Comparison of ENCODE assay signal across 20 mouse cellular contexts in the genomic region with DNA sequence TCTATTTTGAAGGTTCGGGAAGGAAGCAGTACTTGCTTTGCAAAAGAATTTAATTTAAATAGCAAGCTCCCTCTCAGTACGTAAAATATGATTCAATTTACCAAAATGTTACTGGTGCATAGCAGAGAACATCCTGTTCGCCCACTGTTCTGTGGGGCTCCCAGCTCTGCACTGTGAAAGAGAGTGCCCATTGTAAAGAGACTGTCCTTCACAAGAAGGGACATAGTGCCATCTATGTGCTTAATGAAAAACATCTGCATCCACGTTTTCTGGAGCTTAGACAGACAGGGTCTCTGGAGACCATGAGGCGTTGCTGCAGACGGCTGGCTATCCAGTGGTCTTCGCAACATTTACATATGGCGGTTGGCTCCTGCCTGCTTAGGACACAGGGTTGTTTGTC.
DNase-seq lines count a peak whose midpoint lies in the region; ATAC-seq and TF ChIP-seq lines count a peak whose summit lies in the region.
"Had no signal": no experiment of that assay in that cellular context is flagged by ENCODE, and none has a peak within 500 bp of the region (broad histone marks: within the 10 kb centered on the region; RNA-seq: fewer than 3 reads in every experiment).

No protein-coding gene starts in this region.

- no peak overlapping the region for H3K4me3 ChIP-seq in hindbrain, embryonic 15.5 days
- no peak overlapping the region for H3K4me3 ChIP-seq in hindbrain, embryonic 13.5 days
- no peak overlapping the region for H3K4me3 ChIP-seq in midbrain, embryonic 12.5 days
- H3K4me3 ChIP-seq in midbrain, embryonic 16.5 days (ENCODE audit: low read depth, low read length), result no peak overlapping the region
- H3K4me3 ChIP-seq in cortical plate, adult 2 months (ENCODE audit: insufficient read depth, low read length), result no peak overlapping the region
- no peak overlapping the region for H3K4me3 ChIP-seq in stomach, postnatal 0 days (ENCODE audit: low read depth, low read length)
- H3K4me3 ChIP-seq: embryonic facial prominence, embryonic 13.5 days; forebrain, embryonic 12.5 days; limb, embryonic 12.5 days; midbrain, embryonic 15.5 days had no signal

- TF ChIP-seq EP300 in stomach, postnatal 0 days (optimal IDR thresholded peaks at IDR 0.05), result no peak

- 73% methylated on average over 8 of the region's 8 CpGs for WGBS in hindbrain, embryonic 15.5 days
- 66% methylated on average over 8 of the region's 8 CpGs for WGBS in hindbrain, embryonic 13.5 days
- WGBS in midbrain, embryonic 12.5 days, result 81% methylated on average over 8 of the region's 8 CpGs
- WGBS in midbrain, embryonic 16.5 days, result 68% methylated on average over 8 of the region's 8 CpGs
- 82% methylated on average over 8 of the region's 8 CpGs for WGBS in stomach, postnatal 0 days

- H3K27ac ChIP-seq in hindbrain, embryonic 15.5 days (replicated peaks), result no peak overlapping the region
- H3K27ac ChIP-seq in hindbrain, embryonic 13.5 days, result no peak overlapping the region
- H3K27ac ChIP-seq in midbrain, embryonic 12.5 days (replicated peaks), result no peak overlapping the region
- no peak overlapping the region for H3K27ac ChIP-seq in midbrain, embryonic 16.5 days (ENCODE audit: low read length)
- H3K27ac ChIP-seq in cortical plate, adult 2 months (ENCODE audit: insufficient read depth, low read length), result no peak overlapping the region
- H3K27ac ChIP-seq in stomach, postnatal 0 days (replicated peaks), result no peak overlapping the region
- H3K27ac ChIP-seq: embryonic facial prominence, embryonic 13.5 days; forebrain, embryonic 12.5 days; limb, embryonic 12.5 days; liver, embryonic 14.5 days; midbrain, embryonic 15.5 days had no signal

- no peaks in the 10 kb centered on the region for H3K36me3 ChIP-seq in hindbrain, embryonic 15.5 days
- no peaks in the 10 kb centered on the region for H3K36me3 ChIP-seq in hindbrain, embryonic 13.5 days
- H3K36me3 ChIP-seq in midbrain, embryonic 12.5 days, result no peaks in the 10 kb centered on the region
- H3K36me3 ChIP-seq in midbrain, embryonic 16.5 days (ENCODE audit: control insufficient read depth, insufficient read depth, low read length), result no peaks in the 10 kb centered on the region
- no peaks in the 10 kb centered on the region for H3K36me3 ChIP-seq in stomach, postnatal 0 days (ENCODE audit: control insufficient read depth, insufficient read depth, low read length)
- H3K36me3 ChIP-seq: embryonic facial prominence, embryonic 13.5 days; forebrain, embryonic 12.5 days; limb, embryonic 12.5 days; midbrain, embryonic 15.5 days had no signal

- peak; percentile 36; the same call in 1 of the 2 replicates for TF ChIP-seq CTCF in cortical plate, adult 2 months (IDR thresholded peaks at IDR 0.05; ENCODE audit: extremely low read depth, insufficient read depth, low read length)
- peak; percentile 40 for TF ChIP-seq CTCF in stomach, postnatal 0 days (IDR thresholded peaks at IDR 0.05; ENCODE audit: low read depth)

- H3K9ac ChIP-seq in hindbrain, embryonic 15.5 days, result no peak overlapping the region
- H3K9ac ChIP-seq in hindbrain, embryonic 13.5 days, result no peak overlapping the region
- no peak overlapping the region for H3K9ac ChIP-seq in midbrain, embryonic 12.5 days (replicated peaks)
- no peak overlapping the region for H3K9ac ChIP-seq in midbrain, embryonic 16.5 days (ENCODE audit: low read depth, low read length)
- no peak overlapping the region for H3K9ac ChIP-seq in stomach, postnatal 0 days (ENCODE audit: low read length)
- H3K9ac ChIP-seq: embryonic facial prominence, embryonic 13.5 days; forebrain, embryonic 12.5 days; limb, embryonic 12.5 days; liver, embryonic 14.5 days; midbrain, embryonic 15.5 days had no signal

- 0 out of 2 replicates have a peak, but pooled peaks have one; percentile 34 for ATAC-seq in hindbrain, embryonic 15.5 days (ENCODE audit: low FRiP score, low read depth)
- no peak for ATAC-seq in hindbrain, embryonic 13.5 days (ENCODE audit: low FRiP score)
- ATAC-seq in midbrain, embryonic 12.5 days (ENCODE audit: low FRiP score, low read depth), result 0 out of 2 replicates have a peak, but pooled peaks have one; percentile 10
- ATAC-seq in midbrain, embryonic 16.5 days, result no peak
- ATAC-seq in stomach, postnatal 0 days (ENCODE audit: low FRiP score, low TSS enrichment), result no peak
- ATAC-seq: midbrain, embryonic 15.5 days had no signal

- H3K4me1 ChIP-seq in hindbrain, embryonic 15.5 days (replicated peaks), result no peaks in the 10 kb centered on the region
- peaks cover 2% of the 10 kb centered on the region; the same call in 1 of the 2 replicates for H3K4me1 ChIP-seq in hindbrain, embryonic 13.5 days (replicated peaks)
- H3K4me1 ChIP-seq in midbrain, embryonic 12.5 days, result peaks cover 4% of the 10 kb centered on the region; the same call in 1 of the 2 replicates
- H3K4me1 ChIP-seq in midbrain, embryonic 16.5 days (ENCODE audit: control insufficient read depth, insufficient read depth, low read length), result no peaks in the 10 kb centered on the region
- H3K4me1 ChIP-seq in cortical plate, adult 2 months (ENCODE audit: control insufficient read depth, insufficient read depth, low read length), result peaks cover 5% of the 10 kb centered on the region; the same call in 1 of the 2 replicates
- no peaks in the 10 kb centered on the region for H3K4me1 ChIP-seq in stomach, postnatal 0 days (replicated peaks; ENCODE audit: control insufficient read depth, insufficient read depth)
- H3K4me1 ChIP-seq: midbrain, embryonic 15.5 days had no signal

- no peaks in the 10 kb centered on the region for H3K9me3 ChIP-seq in hindbrain, embryonic 15.5 days
- no peaks in the 10 kb centered on the region for H3K9me3 ChIP-seq in hindbrain, embryonic 13.5 days
- no peaks in the 10 kb centered on the region for H3K9me3 ChIP-seq in midbrain, embryonic 12.5 days
- no peaks in the 10 kb centered on the region for H3K9me3 ChIP-seq in midbrain, embryonic 16.5 days (replicated peaks; ENCODE audit: control insufficient read depth, low read length, poor library complexity, severe bottlenecking)
- H3K9me3 ChIP-seq in stomach, postnatal 0 days (ENCODE audit: control insufficient read depth, low read length), result no peaks in the 10 kb centered on the region
- H3K9me3 ChIP-seq: embryonic facial prominence, embryonic 13.5 days; forebrain, embryonic 12.5 days; limb, embryonic 12.5 days; midbrain, embryonic 15.5 days had no signal

- no peak overlapping the region for H3K4me2 ChIP-seq in hindbrain, embryonic 15.5 days
- no peak overlapping the region for H3K4me2 ChIP-seq in hindbrain, embryonic 13.5 days
- no peak overlapping the region for H3K4me2 ChIP-seq in midbrain, embryonic 12.5 days (replicated peaks)
- H3K4me2 ChIP-seq in midbrain, embryonic 16.5 days (ENCODE audit: low read length), result no peak overlapping the region
- H3K4me2 ChIP-seq in stomach, postnatal 0 days (replicated peaks; ENCODE audit: low read depth), result no peak overlapping the region
- H3K4me2 ChIP-seq: embryonic facial prominence, embryonic 13.5 days; forebrain, embryonic 12.5 days; limb, embryonic 12.5 days; midbrain, embryonic 15.5 days had no signal

- TF ChIP-seq POLR2A in cortical plate, adult 2 months (IDR thresholded peaks at IDR 0.05; ENCODE audit: extremely low read depth, insufficient read depth, low read length), result no peak

- H3K27me3 ChIP-seq in hindbrain, embryonic 15.5 days, result no peaks in the 10 kb centered on the region
- no peaks in the 10 kb centered on the region for H3K27me3 ChIP-seq in hindbrain, embryonic 13.5 days
- H3K27me3 ChIP-seq in midbrain, embryonic 12.5 days, result no peaks in the 10 kb centered on the region
- H3K27me3 ChIP-seq in midbrain, embryonic 16.5 days (ENCODE audit: control insufficient read depth, insufficient read depth, low read depth, low read length), result no peaks in the 10 kb centered on the region
- H3K27me3 ChIP-seq in stomach, postnatal 0 days (ENCODE audit: control insufficient read depth, insufficient read depth, low read length), result no peaks in the 10 kb centered on the region
- H3K27me3 ChIP-seq: embryonic facial prominence, embryonic 13.5 days; midbrain, embryonic 15.5 days had no signal

- no peak for DNase-seq in stomach, postnatal 0 days (ENCODE audit: low spot score)
- DNase-seq in layer of hippocampus, postnatal 36 days, result no peak
- DNase-seq: adrenal gland, postnatal 25 days; cerebellum, adult 9-11 months; gastrocnemius, postnatal 10 days; heart, postnatal 14 days; kidney, adult 11 months; kidney, postnatal 14 days; lung, postnatal 14 days; thymus, adult 2 months had no signal

Comparison
In these comparisons a context has a peak if more than half of its experiments do, and no peak if none do; other contexts are left out.
1. ATAC-seq: peak in hindbrain, embryonic 15.5 days (single experiment) and midbrain, embryonic 12.5 days (single experiment); none in hindbrain, embryonic 13.5 days (single experiment), midbrain, embryonic 16.5 days (single experiment) and stomach, postnatal 0 days (single experiment).